Mouse (Mus musculus): ENCODE results near the gene Plvap. TPM values are rescaled to one million over a fixed set of nuclear protein-coding genes. Genes with fewer than 3 reads are reported as not detected.

Gene Plvap
- polyA plus RNA-seq, 1 experiment from 2014 or later: 265 TPM

- Histone ChIP-seq H3K4me2 (replicated peaks; ENCODE audit: low read depth, low read length) (peak overlapping the region; percentile 83), H3K27me3 (replicated peaks; ENCODE audit: insufficient read depth, low read length) (no peaks in the 10 kb centered on the region), H3K4me1 (ENCODE audit: insufficient read depth, low read depth, low read length) (peaks cover 6% of the 10 kb centered on the region; the same call in 1 of the 2 replicates), H3K4me3 (ENCODE audit: low read depth, low read length) (peak overlapping the region; percentile 58), H3K9ac (replicated peaks; ENCODE audit: low read depth) (peak overlapping the region; percentile 44), H3K27ac (ENCODE audit: low read length) (peak overlapping the region; percentile 73), H3K36me3 (ENCODE audit: insufficient read depth, low read length) (0 out of 2 replicates have a peak, but pooled peaks cover 8% of the 10 kb centered on the region), H3K9me3 (ENCODE audit: low read length) (no peaks in the 10 kb centered on the region)
- DNase-seq (ENCODE audit: low spot score): peak; percentile 80
- TF ChIP-seq CTCF (IDR thresholded peaks at IDR 0.05) (peak; percentile 55), EP300 (IDR thresholded peaks at IDR 0.05) (no peak)
- 5% methylated on average over 38 of the region's 121 CpGs for WGBS
- peak; percentile 80 for ATAC-seq
These were observed 35.2 kb downstream of the Plvap start for GRCm38 (mm10) chr8:71476099-71476940.

GRCm38 (mm10) chr8:71475702-71476075 lies 35.9 kb downstream of the Plvap start:
- no peak for DNase-seq (ENCODE audit: low spot score)
- Histone ChIP-seq H3K4me2 (replicated peaks; ENCODE audit: low read depth, low read length) (peak overlapping the region; percentile 83), H3K9ac (replicated peaks; ENCODE audit: low read depth) (no peak overlapping the region; the same call in 1 of the 2 replicates), H3K36me3 (ENCODE audit: insufficient read depth, low read length) (0 out of 2 replicates have a peak, but pooled peaks cover 8% of the 10 kb centered on the region), H3K4me3 (ENCODE audit: low read depth, low read length) (peak overlapping the region; percentile 58; the same call in 1 of the 2 replicates), H3K27ac (ENCODE audit: low read length) (peak overlapping the region; percentile 73; the same call in 1 of the 2 replicates), H3K9me3 (ENCODE audit: low read length) (no peaks in the 10 kb centered on the region), H3K4me1 (ENCODE audit: insufficient read depth, low read depth, low read length) (peaks cover 6% of the 10 kb centered on the region; the same call in 1 of the 2 replicates), H3K27me3 (replicated peaks; ENCODE audit: insufficient read depth, low read length) (no peaks in the 10 kb centered on the region)
- TF ChIP-seq EP300 (IDR thresholded peaks at IDR 0.05) (no peak), CTCF (IDR thresholded peaks at IDR 0.05) (no peak)
- 27% methylated on average over 4 of the region's 4 CpGs for WGBS
- no peak for ATAC-seq

- no peak for TF ChIP-seq EP300 (IDR thresholded peaks at IDR 0.05)
- TF ChIP-seq CTCF (IDR thresholded peaks at IDR 0.05): no peak
- H3K4me2 ChIP-seq (replicated peaks; ENCODE audit: low read depth, low read length): no peak overlapping the region
- no peak overlapping the region for H3K4me3 ChIP-seq (ENCODE audit: low read depth, low read length)
- H3K36me3 ChIP-seq (ENCODE audit: insufficient read depth, low read length): 0 out of 2 replicates have a peak, but pooled peaks cover 8% of the 10 kb centered on the region
- peaks cover 6% of the 10 kb centered on the region; the same call in 1 of the 2 replicates for H3K4me1 ChIP-seq (ENCODE audit: insufficient read depth, low read depth, low read length)
- no peak overlapping the region for H3K27ac ChIP-seq (ENCODE audit: low read length)
- H3K27me3 ChIP-seq (replicated peaks; ENCODE audit: insufficient read depth, low read length): no peaks in the 10 kb centered on the region
- no peak overlapping the region for H3K9ac ChIP-seq (replicated peaks; ENCODE audit: low read depth)
- H3K9me3 ChIP-seq (ENCODE audit: low read length): no peaks in the 10 kb centered on the region
- ATAC-seq: no peak
- WGBS: 89% methylated on average over 25 of the region's 25 CpGs
- DNase-seq (ENCODE audit: low spot score): no peak
These were observed 36.5 kb downstream of the Plvap start for GRCm38 (mm10) chr8:71474785-71475701.

GRCm38 (mm10) chr8:71474344-71474743 lies 37.2 kb downstream of the Plvap start:
- TF ChIP-seq CTCF (IDR thresholded peaks at IDR 0.05): no peak
- no peak for TF ChIP-seq EP300 (IDR thresholded peaks at IDR 0.05)
- Histone ChIP-seq H3K36me3 (ENCODE audit: insufficient read depth, low read length) (0 out of 2 replicates have a peak, but pooled peaks cover 8% of the 10 kb centered on the region), H3K4me3 (ENCODE audit: low read depth, low read length) (no peak overlapping the region), H3K4me2 (replicated peaks; ENCODE audit: low read depth, low read length) (no peak overlapping the region), H3K9ac (replicated peaks; ENCODE audit: low read depth) (no peak overlapping the region), H3K27ac (ENCODE audit: low read length) (no peak overlapping the region), H3K9me3 (ENCODE audit: low read length) (no peaks in the 10 kb centered on the region), H3K27me3 (replicated peaks; ENCODE audit: insufficient read depth, low read length) (no peaks in the 10 kb centered on the region), H3K4me1 (ENCODE audit: insufficient read depth, low read depth, low read length) (peaks cover 6% of the 10 kb centered on the region; the same call in 1 of the 2 replicates)
- 92% methylated on average over 18 of the region's 18 CpGs for WGBS
- ATAC-seq: no peak
- DNase-seq (ENCODE audit: low spot score): no peak

GRCm38 (mm10) chr8:71472601-71473386 lies 38.8 kb downstream of the Plvap start:
- Histone ChIP-seq H3K27me3 (replicated peaks; ENCODE audit: insufficient read depth, low read length) (no peaks in the 10 kb centered on the region), H3K9ac (replicated peaks; ENCODE audit: low read depth) (no peak overlapping the region), H3K36me3 (ENCODE audit: insufficient read depth, low read length) (0 out of 2 replicates have a peak, but pooled peaks cover 8% of the 10 kb centered on the region), H3K9me3 (ENCODE audit: low read length) (no peaks in the 10 kb centered on the region), H3K4me3 (ENCODE audit: low read depth, low read length) (no peak overlapping the region), H3K4me2 (replicated peaks; ENCODE audit: low read depth, low read length) (no peak overlapping the region), H3K4me1 (ENCODE audit: insufficient read depth, low read depth, low read length) (peaks cover 6% of the 10 kb centered on the region; the same call in 1 of the 2 replicates), H3K27ac (ENCODE audit: low read length) (no peak overlapping the region)
- DNase-seq (ENCODE audit: low spot score): no peak
- TF ChIP-seq EP300 (IDR thresholded peaks at IDR 0.05): no peak
- peak; percentile 56 for TF ChIP-seq CTCF (IDR thresholded peaks at IDR 0.05)
- WGBS: 92% methylated on average over 8 of the region's 8 CpGs
- no peak for ATAC-seq

All from lung, postnatal 0 days (tissue).